Mouse (Mus musculus) bone marrow macrophage, adult 2 months (primary cell): Measurements from ENCODE around the gene Tent5c.

Experiments
- CTCF ChIP-seq: IDR thresholded peaks from 2 replicates; pipeline ENCODE4 v1.5.1; 2012; ENCODE audit warnings: low read depth, mild to moderate bottlenecking, low read length, moderate library complexity
- POLR2A ChIP-seq: IDR thresholded peaks from 2 replicates; pipeline ENCODE4 v1.6.1; 2012; ENCODE audit warnings: mild to moderate bottlenecking, low read depth, low read length, borderline replicate concordance

GRCm38 (mm10) chr3:100470902-100471301, 18.2 kb downstream of the Tent5c start:
- TF ChIP-seq CTCF = no peak
- TF ChIP-seq POLR2A = no peak
